Mouse (Mus musculus) activated CD4-positive, CD25-positive, alpha-beta regulatory T cell (primary cell): ENCODE results near the gene BC048679. TPM values are rescaled to one million over a fixed set of nuclear protein-coding genes. Genes with fewer than 3 reads are reported as not detected.

ENCODE experiments used
- polyA plus RNA-seq, 2 experiments: library from polyadenylated mRNA; unstranded; fragments of 100-300 nt; shearing (Covaris generic); gene quantifications; one replicate each; pipeline ENCODE4 v1.2.1; 2017

BC048679 gene
- polyA plus RNA-seq = not detected

GRCm38 (mm10) chr7:81498181-81498580, at the start of gene BC048679:
Gene BC048679 (minus strand): TSS chr7:81498281.

DNA sequence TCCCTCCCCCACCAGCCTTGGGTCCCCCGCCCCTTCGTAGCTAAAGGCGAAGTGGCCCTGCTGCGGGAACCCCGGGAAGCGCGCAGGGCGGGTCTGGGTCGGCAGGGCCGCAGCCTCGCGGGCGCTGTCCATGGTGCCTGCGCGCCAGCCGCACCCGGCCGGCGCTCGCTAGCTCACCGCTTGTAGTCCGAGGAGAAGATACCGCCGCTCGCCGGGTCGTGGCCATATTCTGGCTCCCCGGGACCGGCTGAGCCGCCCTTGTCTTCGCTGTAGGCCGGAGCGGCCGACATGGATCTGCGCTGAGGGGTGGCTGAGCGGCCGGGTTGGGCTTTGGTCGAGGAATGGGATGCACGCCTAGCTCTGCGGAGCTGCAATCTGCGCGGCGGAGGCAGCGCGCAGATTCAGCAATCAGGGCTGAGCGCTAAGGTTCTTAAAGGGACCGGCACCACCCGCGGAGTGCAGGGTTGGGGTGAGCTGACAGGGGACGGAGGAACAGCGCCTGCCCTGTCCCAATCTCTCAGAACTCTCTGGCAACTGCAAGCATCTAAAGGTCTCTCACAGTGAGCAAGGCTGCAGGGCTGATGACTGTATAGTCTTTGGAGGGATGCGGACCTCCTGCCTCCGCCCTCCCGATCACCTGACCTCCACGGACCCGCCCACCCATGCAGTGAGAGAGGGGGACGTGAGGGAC, 4.6 kb downstream of the BC048679 start, which contains the start of gene Ap3b2:
Gene Ap3b2, minus strand, starts transcription at position 595 of the 691 bp plus-strand sequence.

DNA sequence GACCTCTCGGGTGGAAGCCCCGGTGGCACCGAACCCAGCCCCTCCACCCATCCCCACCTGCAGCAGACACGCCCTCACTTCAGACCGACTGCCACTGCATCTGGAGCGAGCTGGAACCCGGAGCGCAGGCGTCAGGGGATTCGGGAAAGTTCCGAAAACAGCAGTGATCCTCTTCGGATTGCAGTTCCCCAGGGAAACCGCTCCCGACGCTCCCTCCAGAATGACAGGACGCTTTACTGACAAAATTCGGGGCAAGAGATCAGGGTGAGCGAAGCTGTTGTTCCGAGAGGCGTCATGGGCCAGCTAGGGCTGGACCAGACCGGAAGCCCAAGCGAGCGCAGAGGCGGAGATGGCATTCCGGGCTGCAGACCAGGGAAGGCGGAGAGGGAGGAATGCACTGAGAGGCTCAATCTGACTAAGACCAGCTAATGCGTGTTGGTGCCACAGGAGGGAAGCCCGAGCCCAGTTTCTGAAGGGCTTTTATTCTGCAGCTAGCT, 42.9 kb downstream of the BC048679 start, which contains the start of gene Cpeb1:
Gene Cpeb1, minus strand, starts transcription at position 311 of the 497 bp plus-strand sequence.

Other genes starting within 250 kb of the BC048679 start
- 100 to 1,000 TPM; 534 to 905 TPM for gene Rps17, start 153.0 kb downstream of the BC048679 start, polyA plus RNA-seq
- gene Cpeb1, start 42.8 kb downstream of the BC048679 start, polyA plus RNA-seq = under 1 TPM in 1 of 2 experiments, not detected in 1; 0.60 TPM
- under 1 TPM in 1 of 2 experiments, not detected in 1; 0.09 TPM for gene Ap3b2, start 4.4 kb downstream of the BC048679 start, polyA plus RNA-seq
- 1 to 10 TPM; 2.3 to 4.6 TPM for gene Fsd2, start 68.7 kb upstream of the BC048679 start, polyA plus RNA-seq
- gene Whamm, start 73.0 kb upstream of the BC048679 start, polyA plus RNA-seq = 10 to 100 TPM; 28.6 to 33.6 TPM
- gene Homer2, start 209.2 kb upstream of the BC048679 start, polyA plus RNA-seq = 1 to 10 TPM in 1 of 2 experiments, not detected in 1; 2.4 TPM